Mouse (Mus musculus) megakaryocyte progenitor cell, adult 5-6 weeks (primary cell): ENCODE measurements around the gene Mbtps2. TPM values are rescaled to one million over a fixed set of nuclear protein-coding genes. Genes with fewer than 3 reads are reported as not detected.
A peak's percentile ranks its signal among the peaks of the same experiment; 100 is the strongest.

Source experiments
- ATAC-seq: replicated peaks from 2 replicates; pipeline ENCODE4 v1.8.0; 2016; ENCODE audit warnings: mild to moderate bottlenecking, moderate TSS enrichment, inconsistent platforms; ENCODE audit not compliant: poor library complexity
- total RNA-seq, 2 experiments: library from RNA; stranded (forward) in 1 of 2; stranded (reverse) in 1 of 2; fragments of 157-497, 149-512 nt in 1 of 2; fragments of 200-1000 nt in 1 of 2; gene quantifications; 2 replicates each; pipeline versions ENCODE4 v1.2.3 to v1.2.4; 2015 to 2017

Mbtps2 gene
- total RNA-seq, 2 experiments from 2014 or later: 9.5 to 28.4 TPM

- ATAC-seq: no peak
These were observed 92.1 kb downstream of the Mbtps2 start for GRCm38 (mm10) chrX:157506400-157506799.

GRCm38 (mm10) chrX:157504506-157504905 lies 94.0 kb downstream of the Mbtps2 start:
- ATAC-seq: no peak

- ATAC-seq: no peak
These were observed 96.6 kb downstream of the Mbtps2 start for GRCm38 (mm10) chrX:157501871-157502270.

GRCm38 (mm10) chrX:157500004-157500403 lies 98.5 kb downstream of the Mbtps2 start:
- ATAC-seq: no peak

- peak; percentile 11; the same call in 1 of the 2 replicates for ATAC-seq
These were observed 105.4 kb downstream of the Mbtps2 start for GRCm38 (mm10) chrX:157493159-157493558.

- peak; percentile 81 for ATAC-seq
These were observed 106.4 kb downstream of the Mbtps2 start, which contains the start of gene Sms for GRCm38 (mm10) chrX:157491944-157492726. Gene Sms, minus strand, starts transcription at chrX:157492287.

GRCm38 (mm10) chrX:157491145-157491935 lies 107.2 kb downstream of the Mbtps2 start:
- ATAC-seq: peak; percentile 17; the same call in 1 of the 2 replicates

- ATAC-seq: no peak
These were observed 107.8 kb downstream of the Mbtps2 start for GRCm38 (mm10) chrX:157490769-157491144.

- ATAC-seq: no peak
These were observed 108.4 kb downstream of the Mbtps2 start for GRCm38 (mm10) chrX:157489871-157490721.

- ATAC-seq: no peak
These were observed 109.7 kb downstream of the Mbtps2 start for GRCm38 (mm10) chrX:157488831-157489230.

GRCm38 (mm10) chrX:157486765-157487164 lies 111.8 kb downstream of the Mbtps2 start:
- ATAC-seq: peak; percentile 64

Other genes starting within 250 kb of the Mbtps2 start
- gene Phex, start 183.4 kb downstream of the Mbtps2 start, total RNA-seq (2015): 0.05 and 0.10 TPM in 2 replicates
- 0.20 and 0.21 TPM in 2 replicates for gene Phex, start 183.4 kb downstream of the Mbtps2 start, total RNA-seq (2017)
- 72.2 and 75.0 TPM in 2 replicates for gene Sms, start 106.4 kb downstream of the Mbtps2 start, total RNA-seq (2015)
- 66.5 and 67.4 TPM in 2 replicates for gene Sms, start 106.4 kb downstream of the Mbtps2 start, total RNA-seq (2017)
- gene Yy2, start 29.7 kb downstream of the Mbtps2 start, total RNA-seq (2015): 4.3 and 8.7 TPM in 2 replicates
- gene Yy2, start 29.7 kb downstream of the Mbtps2 start, total RNA-seq (2017): 2.9 and 4.0 TPM in 2 replicates
- not detected in 2 replicates for gene Smpx, start 100.2 kb upstream of the Mbtps2 start, total RNA-seq (2015)
- not detected in 2 replicates for gene Smpx, start 100.2 kb upstream of the Mbtps2 start, total RNA-seq (2017)
- gene Klhl34, start 219.7 kb upstream of the Mbtps2 start, total RNA-seq (2015): not detected in 2 replicates
- not detected in 2 replicates for gene Klhl34, start 219.7 kb upstream of the Mbtps2 start, total RNA-seq (2017)